Mouse (Mus musculus) liver (tissue): ENCODE data around the gene Calml4.
"Not testable (repeated sequence)": the region's sequence is repeated elsewhere in the genome, so short reads cannot be mapped to it uniquely, and the experiment has no call there.

Experiments
- DNase-seq: peaks from one replicate; pipeline ENCODE4 v3.0.0-alpha.2; 2020; ENCODE audit warnings: mixed read lengths

The Calml4 gene

DNA sequence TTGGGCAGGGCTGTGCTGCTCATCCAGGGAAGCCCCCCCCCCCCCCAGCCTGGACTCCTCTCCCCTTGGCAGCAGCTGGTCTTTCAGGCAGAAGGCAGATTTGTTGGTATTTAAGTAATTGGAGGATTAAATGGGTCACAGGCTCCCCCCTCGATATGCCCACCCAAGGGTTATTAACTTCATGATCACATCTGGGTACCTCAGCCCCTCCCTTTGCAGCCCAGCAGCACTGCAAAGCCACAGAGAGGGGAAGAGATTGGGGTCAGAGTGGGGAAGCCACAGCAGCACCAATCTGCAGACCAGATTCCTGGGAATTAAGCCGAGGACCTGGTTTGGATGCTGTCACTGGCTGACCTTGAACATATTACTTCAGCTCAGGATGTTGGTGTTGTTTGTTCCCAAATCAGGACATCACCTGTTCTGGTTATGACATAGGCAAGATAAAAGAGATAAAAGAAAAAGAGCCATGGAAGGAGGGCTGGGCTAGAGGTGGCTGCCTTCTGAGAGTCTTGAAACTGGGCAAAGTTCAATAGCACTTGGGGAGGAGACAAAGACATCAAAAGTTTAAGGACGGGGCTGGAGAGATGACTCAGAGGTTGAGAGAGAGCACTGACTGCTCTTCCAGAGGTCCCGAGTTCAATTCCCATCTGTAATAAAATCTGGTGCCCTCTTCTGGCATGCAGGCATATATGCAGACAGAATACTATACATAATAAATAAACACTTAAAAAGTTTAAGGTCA, 22.0 kb upstream of the Calml4 start:
- no peak for DNase-seq

DNA sequence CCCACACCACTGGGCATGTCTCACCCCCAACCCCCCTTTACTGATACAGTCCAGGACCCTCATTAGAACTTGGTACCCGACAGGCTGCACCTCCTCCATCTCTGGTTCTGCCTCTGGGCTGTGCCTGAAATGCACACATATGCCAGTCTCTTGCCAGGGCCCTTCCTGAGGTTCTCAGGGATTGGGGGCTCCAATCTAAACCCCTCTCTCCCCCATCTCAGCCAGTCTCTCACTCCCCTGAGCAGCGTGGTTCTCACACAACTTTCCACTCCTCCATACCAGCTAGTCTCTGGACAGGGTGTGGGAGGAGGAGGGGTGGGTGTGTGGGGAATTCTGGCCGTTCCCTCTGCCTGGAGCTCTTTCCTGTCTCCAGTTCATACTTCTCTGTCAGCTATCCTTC, 20.3 kb upstream of the Calml4 start:
- DNase-seq: no peak

DNA sequence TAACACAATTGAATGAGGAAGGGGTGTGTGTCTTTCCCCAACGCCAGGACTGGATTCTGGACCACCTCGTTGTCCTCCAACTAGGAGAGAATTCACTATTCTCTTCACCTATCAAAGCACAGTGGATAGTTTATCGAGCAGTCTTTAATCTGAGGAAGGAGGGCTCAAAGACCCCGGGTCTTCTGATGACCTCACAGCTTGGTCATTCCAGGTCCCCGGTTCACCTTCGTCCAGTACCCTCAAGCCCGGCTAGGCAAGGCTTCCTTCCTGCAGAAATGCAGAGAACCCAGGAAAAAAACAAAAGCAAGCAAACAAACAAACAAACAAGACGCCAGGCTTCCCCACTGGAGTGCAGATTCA, 19.8 kb upstream of the Calml4 start:
- DNase-seq: no peak

DNA sequence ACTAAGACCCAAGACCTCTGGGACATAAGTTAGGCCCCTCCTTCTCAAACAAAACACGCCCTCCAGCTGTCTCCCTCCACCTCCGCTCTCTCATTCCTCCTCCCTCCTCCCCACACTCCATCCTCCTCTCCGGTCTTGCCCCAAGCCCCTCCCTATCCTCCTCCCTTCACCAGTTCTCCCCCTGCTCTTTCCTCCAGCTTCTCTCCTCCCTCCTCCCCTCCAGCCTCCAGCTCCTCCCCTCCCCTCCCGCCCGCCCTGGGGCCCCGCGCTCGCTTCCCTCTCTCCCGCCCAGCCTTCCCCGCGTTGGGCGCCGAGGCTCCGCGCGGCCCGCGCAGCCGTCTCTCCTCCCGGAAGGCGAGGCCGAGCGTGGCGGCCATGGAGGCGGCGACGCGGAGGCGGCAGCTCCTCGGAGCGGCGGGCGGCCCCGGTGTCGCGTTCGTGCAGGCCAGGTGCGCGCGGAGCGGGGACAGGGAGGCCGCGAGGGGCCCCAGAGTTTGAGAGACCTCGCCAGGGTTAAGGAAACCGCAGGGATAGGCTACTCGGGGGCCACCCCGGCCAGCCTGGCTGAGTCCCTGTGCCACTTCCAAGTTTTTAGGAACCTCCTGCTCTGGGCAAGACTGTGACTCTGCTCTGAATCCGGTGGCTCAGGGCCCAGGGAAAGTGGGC, 19.2 kb upstream of the Calml4 start, which contains the start of gene Cln6:
Gene Cln6 (plus strand): TSS at position 280 of the 666 bp plus-strand sequence.
- peak; percentile 91 for DNase-seq

DNA sequence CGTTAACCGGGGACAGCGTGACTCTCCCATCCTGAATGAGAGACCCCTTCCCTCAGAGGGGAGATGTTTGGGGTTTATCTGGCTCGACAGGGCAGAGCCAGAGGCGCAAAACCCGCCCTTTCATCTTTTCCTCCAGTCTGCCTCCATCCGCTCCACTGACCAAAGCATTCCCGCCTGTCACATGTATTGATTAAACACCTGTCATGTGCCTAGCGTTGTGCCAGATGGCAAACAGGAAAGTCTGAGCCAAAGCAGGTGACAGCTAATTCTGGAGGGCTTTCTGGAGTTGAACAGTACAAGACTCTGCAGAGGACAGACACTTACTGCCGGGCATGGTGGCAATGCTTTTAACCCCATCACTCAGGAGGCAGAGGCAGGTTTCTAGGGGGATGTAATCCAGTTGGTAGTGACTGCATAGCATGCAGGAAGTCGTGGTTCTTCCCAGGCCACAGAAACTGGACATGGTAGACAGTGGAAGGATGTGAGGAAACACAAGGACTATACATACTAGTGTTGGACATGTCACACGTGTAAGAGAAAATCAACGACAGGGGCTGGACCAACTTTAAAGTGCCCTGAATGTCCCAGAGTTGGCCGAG, 18.6 kb upstream of the Calml4 start:
- peak; percentile 41 for DNase-seq

DNA sequence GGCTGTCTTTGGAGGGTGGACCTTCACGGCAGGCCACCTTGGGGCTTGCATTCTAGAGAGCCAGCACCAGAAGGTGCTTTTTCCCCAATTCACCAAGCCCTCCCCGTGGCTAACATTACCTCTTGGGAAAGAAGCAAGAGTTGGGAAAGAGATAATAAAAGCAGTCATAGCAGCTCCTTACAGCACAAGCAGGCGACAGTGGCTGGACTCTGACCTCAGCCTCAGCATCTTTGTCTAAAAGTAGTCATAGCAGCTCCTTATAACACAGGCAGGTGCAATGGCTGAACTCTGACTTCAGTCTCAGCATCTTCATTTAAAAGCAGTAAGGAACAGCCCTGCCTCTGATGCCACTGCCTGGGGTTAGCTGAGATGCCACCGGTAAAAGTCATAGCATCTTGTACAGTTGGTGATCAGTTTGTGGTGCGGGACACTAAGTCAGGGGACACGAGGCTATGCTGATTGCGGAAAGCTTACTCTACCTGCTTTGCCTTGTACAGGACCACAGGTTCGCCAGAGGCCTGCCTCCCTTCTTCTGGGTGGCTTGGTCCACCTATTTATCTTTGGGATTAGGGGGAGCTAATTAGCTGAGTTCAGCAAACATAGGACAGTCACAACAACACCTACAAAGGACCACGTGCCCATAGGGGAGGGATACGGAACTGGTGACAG, 14.4 kb upstream of the Calml4 start:
- DNase-seq: no peak

DNA sequence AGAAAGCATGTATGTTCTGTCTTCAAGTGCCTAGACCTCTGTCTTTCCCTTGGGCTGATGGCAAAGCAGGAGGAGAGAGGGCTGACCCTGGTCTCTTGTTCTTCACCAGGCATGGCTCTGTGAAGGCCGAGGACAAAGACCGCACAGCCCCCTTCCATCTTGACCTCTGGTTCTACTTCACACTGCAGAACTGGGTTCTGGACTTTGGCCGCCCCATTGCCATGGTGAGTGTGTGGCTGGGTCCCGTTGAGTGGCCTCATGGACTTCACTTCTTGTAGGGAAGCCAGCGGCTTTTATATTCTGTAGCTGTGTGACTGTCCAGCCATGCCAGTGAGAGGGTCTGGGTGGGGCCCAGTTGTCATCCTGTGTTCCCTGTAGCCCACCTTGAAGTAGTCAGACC, 13.4 kb upstream of the Calml4 start:
- DNase-seq: no peak

DNA sequence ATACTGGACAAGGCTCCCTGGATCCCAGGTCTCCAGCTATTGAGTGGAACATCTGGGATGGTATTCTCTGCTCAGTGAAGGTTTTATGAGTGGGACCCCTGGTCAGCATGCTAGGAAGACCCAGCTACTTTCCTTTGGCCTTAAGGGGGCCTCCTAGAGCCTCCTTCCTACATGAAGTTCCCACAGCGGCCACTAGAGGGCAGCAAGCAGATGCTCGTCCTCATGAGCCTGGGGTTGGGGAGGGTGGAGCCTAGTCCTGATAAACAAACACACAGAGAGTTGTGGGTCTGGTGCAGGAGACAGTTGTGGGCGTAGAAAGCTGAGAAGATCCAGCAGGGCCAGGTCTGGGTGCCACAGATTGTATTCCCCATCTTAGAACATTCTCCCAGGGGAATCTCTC, 10.2 kb upstream of the Calml4 start:
- DNase-seq: peak; percentile 91

DNA sequence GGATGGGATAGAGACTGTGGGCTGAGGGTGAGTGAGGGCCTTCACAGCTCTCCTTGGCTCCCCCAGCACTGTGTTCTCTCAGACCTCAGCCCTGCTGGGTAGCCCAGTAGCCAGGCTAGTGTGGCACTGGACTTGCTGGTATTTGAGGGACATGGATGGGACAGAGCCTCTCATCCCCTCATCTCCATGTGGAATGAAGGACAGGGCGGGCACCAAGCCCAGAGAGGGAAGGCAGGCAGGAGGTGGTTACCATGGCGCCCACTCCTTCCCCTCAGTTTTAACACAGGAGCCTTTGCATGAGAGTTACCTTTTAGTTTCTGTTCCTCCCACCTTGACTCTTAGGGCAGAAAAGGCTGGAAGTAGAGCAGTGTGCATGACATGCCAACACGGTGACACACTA, 9.2 kb upstream of the Calml4 start:
- no peak for DNase-seq

DNA sequence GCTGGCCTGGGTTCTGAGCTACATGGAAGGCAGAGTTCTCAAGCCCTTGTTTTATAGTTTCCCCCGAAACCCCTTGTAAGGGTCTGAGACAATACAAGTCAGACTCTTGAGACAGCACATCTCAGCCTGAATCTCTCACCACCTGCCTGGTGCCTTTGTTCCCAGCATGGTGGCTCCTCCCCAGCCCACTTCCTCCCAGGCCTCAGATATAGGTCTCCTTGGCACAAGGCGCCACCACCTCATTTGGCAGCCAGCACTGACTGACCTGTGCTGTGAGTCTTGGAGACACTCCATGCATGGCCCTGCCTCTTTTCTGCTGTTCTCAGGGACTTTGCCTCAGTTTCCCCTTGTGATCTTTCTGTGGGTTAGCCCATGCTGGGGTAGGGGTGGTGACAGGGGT, 6.3 kb upstream of the Calml4 start:
- DNase-seq: no peak

DNA sequence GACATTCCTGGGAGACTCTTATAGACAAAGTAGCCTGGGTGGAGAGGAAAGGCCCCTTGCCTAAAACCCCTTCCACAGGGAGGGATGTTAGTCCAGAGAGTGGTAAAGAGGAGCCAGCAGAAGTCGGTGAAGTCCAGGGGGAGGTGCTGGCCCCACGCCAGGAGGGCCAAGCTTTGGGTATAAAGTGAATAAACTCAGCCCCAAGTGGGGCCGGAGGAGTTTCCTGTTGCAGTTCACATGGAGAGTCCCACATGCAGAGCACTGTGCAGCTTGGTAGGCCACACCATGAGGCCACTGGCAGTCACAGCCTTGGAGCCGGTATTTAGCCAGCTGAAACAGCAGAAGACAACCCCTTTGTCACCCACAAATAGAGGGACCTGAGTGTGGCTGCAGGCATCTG, 3.4 kb upstream of the Calml4 start:
- DNase-seq: peak; percentile 34

DNA sequence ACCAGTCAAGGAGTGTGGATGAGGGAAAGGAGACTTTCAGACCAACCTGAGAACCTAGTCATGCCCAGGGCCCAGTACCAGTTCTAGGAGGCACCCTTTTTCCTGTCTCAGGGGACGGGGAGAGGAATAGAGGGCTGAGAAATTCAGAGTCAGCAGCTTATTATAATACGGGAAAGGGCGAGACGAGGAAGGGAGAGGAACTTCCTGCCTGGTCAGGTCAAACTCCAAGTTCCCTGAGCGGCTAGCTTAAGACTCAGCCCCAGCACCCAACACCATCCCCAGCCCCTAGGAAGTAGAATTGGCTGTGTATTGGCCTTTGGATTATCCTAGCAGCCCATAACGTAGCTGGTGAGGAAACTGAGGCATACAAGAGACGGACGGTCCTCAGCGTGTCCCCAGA, 664 bp upstream of the Calml4 start:
- no peak for DNase-seq

DNA sequence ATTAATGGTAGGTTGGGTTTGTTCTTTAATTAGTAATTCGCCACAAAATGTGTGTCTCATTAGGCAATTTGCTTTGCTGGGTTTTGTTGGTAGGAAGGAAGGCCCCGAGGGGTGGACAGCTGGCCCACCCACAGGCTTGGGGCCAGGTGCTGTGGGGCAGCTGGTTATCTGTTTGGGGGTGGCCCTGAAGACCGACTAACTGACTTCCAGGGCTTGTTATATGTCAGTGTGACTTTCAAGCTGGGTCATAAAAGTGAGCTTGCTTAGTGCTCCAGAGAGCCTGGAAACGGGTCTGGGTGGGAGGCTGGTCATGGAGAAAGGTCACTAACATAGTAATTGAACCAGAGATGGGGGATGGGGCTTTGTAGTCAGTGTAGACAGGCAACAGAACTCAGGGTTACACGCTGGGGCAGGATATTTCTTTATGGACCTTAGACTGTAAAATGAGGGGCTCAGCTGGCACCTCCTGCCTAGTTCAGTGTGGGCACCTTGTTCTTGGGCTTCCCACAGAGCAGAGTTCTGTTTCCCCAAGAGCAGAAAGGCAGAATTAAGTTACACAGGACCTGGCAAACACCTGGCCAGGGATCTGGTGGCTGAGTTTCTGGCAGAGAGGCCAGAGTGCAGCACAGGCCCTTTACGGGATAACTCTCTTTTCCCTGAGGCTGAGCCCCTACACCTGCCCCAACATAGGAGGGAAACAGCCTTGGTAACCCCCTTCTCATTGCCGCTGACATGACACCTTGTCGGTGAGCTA, 563 bp downstream of the Calml4 start:
- no peak for DNase-seq

DNA sequence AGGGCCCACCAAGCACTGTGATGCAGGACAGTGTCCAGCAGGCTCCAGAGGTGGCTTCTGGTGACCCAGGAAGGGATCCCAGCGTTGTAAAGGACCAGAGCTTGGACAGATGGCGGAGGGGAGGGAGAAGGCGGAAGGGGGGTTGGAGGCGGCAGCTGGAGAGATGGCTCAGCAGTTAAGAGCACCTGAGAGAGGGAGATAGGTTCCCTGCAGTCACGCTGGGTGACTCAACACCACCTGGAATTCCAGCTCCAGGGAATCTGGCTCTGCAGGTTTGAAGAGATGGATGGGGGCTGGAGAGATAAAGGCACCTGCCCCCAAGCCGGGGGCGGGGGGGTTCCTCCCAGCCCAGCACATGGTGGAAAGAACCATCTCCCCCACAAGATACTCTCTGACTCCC, 2.2 kb downstream of the Calml4 start:
- not testable (repeated sequence) for DNase-seq

DNA sequence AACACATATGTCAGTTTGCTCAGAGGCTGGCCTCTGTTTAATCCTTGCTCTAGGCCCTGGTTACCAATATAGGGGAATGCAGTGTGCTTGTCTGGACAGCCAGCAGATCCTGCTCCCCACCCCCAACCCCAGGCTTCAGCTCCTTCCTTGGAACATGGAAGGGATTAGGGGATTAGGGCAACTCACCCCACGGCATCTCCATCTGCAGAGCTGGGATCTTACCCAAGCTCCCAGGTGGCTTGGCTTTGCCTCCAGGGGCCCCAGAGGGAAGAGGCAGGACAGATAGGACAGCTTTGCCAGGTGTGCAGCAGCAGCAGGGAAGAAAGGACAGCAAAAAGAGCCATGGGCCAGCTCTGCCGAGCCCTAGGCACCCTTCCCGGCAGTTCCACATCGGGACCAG, 3.0 kb downstream of the Calml4 start:
- no peak for DNase-seq

DNA sequence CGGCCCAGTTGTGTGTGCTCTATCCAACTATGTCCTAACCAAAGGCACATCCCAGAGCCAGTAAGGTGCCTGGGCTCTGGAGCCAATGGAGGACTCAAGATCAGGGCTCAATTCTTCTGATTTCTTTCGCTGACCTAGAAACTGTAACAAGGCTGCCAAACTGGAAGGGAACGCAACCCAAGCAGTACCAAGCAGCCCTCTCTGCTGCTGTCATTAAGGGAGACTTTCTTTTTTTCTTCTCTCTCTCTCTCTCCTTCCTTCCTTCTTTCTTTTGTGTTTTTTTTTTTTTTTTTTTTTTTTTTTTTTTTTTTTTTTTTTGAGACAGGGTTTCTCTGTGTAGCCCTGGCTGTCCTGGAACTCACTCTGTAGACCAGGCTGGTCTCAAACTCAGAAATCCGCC, 11.4 kb downstream of the Calml4 start:
- not testable (repeated sequence) for DNase-seq

DNA sequence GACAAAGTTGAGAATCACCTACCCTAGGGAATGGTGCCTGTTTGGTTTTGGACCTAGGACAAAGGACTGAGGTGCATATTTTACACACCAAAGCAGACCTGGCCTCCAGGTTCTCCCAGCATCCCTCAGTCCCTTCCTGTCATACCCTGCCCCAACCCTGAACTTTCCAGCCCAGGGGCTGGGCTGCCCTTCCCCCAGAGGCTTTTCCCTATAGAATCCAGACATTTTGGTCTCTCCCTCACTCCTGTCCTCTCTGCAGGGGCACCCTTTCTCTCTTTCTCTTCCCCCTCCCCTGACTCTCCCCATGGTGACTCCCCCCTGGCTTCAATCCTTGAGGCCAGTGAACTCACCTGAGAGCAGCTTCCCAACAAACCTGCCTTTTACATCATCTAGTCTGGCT, 12.8 kb downstream of the Calml4 start:
- no peak for DNase-seq

DNA sequence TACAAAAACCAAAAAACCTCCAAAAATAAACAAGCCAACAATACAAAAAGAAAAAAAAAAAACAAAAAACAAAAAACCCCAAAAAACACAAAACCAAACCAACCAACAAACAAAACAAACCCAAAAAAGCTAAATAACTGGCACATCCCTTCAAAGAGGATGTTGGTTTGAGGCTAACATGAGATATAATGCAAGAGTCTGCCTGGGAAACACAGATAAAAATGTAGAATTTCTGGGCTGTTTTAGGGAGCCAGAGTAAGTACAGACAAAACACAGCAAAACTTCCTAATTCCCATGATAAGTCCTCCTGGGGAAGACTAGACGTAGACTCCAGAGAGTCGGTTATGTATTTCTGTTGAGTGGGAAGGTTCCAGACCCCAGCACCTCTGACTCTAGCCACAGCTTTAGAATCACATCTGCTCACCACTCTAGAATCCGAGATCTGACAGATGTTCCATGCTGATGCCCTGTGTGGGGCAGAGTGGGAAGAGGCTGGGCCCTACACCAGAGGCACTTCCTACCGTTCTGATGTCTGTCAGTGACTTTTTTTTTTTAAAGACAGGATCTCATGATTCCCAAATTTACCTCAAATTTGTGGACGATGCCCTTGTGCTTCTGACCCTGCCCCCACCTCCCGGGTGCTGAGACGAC, 19.2 kb downstream of the Calml4 start:
- DNase-seq: no peak

DNA sequence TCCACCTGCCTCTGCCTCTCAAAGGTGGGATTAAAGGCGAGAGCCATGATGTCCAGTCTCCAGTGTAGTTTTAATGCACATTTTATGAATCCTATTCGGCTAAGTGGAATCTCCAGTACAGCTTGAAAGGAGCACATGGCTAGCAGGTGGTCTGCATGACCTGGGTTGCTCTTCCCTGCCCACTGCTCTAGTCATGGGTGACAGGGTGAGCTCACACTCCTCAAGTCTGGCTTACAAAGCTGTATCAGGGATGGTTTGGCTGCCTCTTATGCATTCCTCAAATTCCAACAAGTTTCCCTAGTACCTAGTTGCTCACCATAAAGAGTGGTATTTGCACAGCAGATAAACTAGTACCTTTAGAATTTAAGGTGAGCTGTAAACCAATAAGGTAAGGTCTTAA, 19.9 kb downstream of the Calml4 start:
- no peak for DNase-seq

DNA sequence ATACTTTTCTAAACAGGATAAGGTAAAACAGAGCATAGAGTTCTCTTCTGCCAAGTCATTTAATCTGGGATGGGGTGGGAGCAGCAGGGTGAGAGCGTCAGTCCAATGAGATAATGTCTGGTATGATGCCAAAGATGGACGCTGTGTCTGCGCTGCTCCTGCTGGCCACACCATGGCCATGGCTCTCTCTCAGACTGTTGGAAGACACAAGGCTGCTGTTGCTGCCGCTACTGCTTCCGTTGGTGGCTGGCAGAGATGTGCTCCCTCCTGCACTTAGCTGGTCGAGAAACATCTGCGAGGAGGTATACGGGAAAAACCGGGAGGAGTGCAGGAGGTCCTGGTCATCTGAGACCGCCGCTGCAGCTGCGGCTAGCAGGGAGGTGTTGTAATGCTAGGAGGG, 24.0 kb downstream of the Calml4 start:
- DNase-seq: no peak

DNA sequence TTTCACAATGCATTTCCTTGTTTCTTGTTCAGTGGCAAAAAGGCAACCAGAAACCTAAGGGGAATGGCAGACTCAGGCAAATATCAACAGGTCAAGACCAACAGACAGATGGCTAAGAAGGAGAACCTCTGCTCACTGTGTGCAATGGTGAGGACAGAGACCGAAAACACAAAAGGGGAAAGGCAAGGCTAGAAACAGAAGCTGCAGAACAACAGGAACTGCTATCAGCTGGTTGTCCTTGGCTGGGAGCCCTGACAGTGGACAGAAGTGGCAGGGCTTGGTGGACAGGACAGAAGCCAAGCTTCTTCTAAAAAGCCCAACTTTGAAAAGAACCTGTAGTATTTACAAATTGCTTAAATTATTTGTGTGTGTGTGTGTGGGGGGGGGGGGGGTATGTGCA, 36.6 kb downstream of the Calml4 start:
- no peak for DNase-seq

DNA sequence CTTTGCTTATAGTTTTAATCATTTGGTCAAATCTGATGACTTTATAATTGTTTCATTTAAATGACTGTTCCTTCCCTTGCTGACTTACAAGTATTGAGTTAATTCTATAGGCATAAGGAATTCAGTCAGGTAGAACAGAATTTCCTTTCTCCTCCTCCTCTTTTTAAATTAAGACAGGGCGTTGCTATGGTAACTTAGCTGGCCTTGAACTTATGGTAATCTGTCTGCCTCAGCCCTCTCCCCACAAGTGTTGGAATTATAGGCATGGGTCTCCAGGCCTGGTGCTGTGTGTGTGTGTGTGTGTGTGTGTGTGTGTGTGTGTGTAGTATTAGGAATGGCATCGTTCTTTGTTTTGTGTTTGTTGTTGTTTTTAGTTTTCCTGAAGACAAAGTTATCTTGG, 43.9 kb downstream of the Calml4 start:
- DNase-seq: no peak

DNA sequence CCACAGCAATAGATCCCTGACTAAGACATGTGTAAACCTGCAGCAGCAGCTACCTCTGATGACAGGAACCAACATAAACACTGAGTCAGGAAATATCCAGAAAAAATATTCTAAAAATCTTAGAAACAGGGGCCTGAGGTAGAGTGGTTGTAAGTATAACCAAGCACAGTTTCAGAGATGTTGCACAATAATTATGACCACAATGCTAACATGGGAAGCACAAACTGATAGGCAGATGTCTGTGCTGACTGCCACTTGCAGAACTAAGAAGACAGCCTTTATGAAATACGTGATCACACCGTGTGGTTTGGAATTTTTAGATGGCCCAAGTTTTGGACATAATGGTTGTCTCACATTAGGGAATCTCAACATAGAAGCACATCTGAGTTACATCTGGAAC, 46.0 kb downstream of the Calml4 start:
- DNase-seq: no peak
